Mouse (Mus musculus) heart, embryonic 16.5 days (tissue): ENCODE measurements around the gene Lasp1. TPM values are rescaled to one million over a fixed set of nuclear protein-coding genes. Genes with fewer than 3 reads are reported as not detected.

Source experiments
- ATAC-seq: fragments of 200-750 bp; cut with Nextera tagmentation; replicated peaks from 2 replicates; pipeline ENCODE4 v1.8.0; 2017; ENCODE audit warnings: moderate number of reproducible peaks; ENCODE audit not compliant: insufficient read depth, low FRiP score; ENCODE audit errors: extremely low read depth
- H3K27ac ChIP-seq: fragments of 300-500 bp; sonication (generic); 2 replicates; pipeline ENCODE4 v1.5.1; 2014; ENCODE audit warnings: mild to moderate bottlenecking, low read length, control low read depth, moderate library complexity
- H3K27me3 ChIP-seq: fragments of 300-500 bp; sonication (generic); 2 replicates; pipeline ENCODE4 v1.6.1; 2014; ENCODE audit warnings: low read length, mixed read lengths; ENCODE audit not compliant: control insufficient read depth, insufficient read depth
- H3K36me3 ChIP-seq: fragments of 300-500 bp; sonication (generic); 2 replicates; pipeline ENCODE4 v1.6.1; 2014; ENCODE audit not compliant: control insufficient read depth, insufficient read depth
- H3K4me1 ChIP-seq: fragments of 300-500 bp; sonication (generic); 2 replicates; pipeline ENCODE4 v1.6.1; 2014; ENCODE audit warnings: low read length, mixed read lengths; ENCODE audit not compliant: control insufficient read depth, insufficient read depth
- H3K4me2 ChIP-seq: fragments of 300-500 bp; sonication (generic); 2 replicates; pipeline ENCODE4 v1.6.1; 2014; ENCODE audit warnings: low read depth, mild to moderate bottlenecking, control low read depth, low read length
- H3K4me3 ChIP-seq: fragments of 300-500 bp; sonication (generic); 2 replicates; pipeline ENCODE4 v1.5.1; 2014; ENCODE audit warnings: mild to moderate bottlenecking, control low read depth, low read length
- H3K9ac ChIP-seq: fragments of 300-500 bp; sonication (generic); 2 replicates; pipeline ENCODE4 v1.6.1; 2014; ENCODE audit warnings: low read length, control low read depth
- H3K9me3 ChIP-seq: fragments of 300-500 bp; sonication (generic); replicated peaks from 2 replicates; pipeline ENCODE4 v1.6.1; 2016; ENCODE audit warnings: low read length; ENCODE audit not compliant: control insufficient read depth
- WGBS: fragments of 180-500 bp; shearing (Covaris S2); extraction: QIAGEN DNeasy Blood & Tissue Kit; methylation state at CpG from one replicate; pipeline ENCODE4 v1.1.7; 2014; 5-methylcytosine and 5-hydroxymethylcytosine counted together
- polyA plus RNA-seq: library from polyadenylated mRNA; unstranded; fragments of >200 nt; fragmentation: Nextera tagmentation; extraction: Ambion mirVana; gene quantifications from 2 replicates; pipeline ENCODE4 v1.2.1, GENCODE M21; 2015

Lasp1 gene
- polyA plus RNA-seq, 1 experiment from 2014 or later, result 52.9 TPM

DNA sequence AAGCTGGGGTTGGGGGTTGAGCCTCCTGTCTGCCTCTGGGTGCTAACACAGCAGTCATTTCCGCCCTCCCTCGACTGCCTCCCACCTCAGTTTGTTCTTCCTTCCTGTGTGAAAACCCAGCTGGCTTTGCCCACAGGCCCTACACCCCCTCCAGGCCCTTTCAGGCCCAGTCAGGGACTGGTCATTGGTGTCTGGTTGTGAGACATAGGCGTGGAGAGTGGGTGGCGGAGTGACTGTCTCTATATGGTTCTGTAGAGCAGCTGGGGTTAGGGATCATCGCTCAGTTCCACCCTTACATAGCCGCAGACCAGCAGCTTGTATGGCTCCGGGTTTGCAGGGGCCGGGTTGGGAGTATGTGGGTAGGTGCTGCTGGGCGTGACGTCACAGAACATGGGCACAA is 26.5 kb downstream of the Lasp1 start:
- 76% methylated on average over 10 of the region's 10 CpGs for WGBS
- peaks cover 27% of the 10 kb centered on the region for H3K36me3 ChIP-seq

DNA sequence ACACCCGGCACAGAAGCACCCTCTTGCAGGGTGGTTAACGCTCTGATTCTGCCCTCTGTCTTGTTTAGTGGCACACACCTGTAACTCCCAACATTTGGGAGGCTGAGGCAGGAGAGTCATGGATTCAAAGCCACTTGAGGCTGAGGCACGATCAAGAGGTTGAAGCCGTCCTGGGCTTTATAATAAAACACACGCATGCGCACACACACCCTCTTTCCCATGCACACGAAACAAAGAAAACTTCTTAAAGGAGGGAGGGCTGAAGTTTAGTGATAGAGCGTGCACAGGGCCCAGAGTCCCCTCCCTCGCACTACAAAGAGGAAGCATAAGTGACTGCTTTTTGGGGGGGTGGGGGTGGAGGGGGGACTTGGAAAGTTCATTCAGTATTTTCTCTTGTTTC is 27.2 kb downstream of the Lasp1 start:
- WGBS, result 81% methylated on average over 9 of the region's 9 CpGs
- Histone ChIP-seq H3K4me1 (peaks cover 18% of the 10 kb centered on the region), H3K4me3 (no peak overlapping the region), H3K27ac (no peak overlapping the region), H3K9ac (no peak overlapping the region), H3K4me2 (no peak overlapping the region), H3K36me3 (peaks cover 27% of the 10 kb centered on the region), H3K9me3 (no peaks in the 10 kb centered on the region), H3K27me3 (no peaks in the 10 kb centered on the region)
- ATAC-seq, result no peak

More for the DNA sequence above, 26.5 kb downstream of the Lasp1 start:
- H3K9me3 ChIP-seq, result no peaks in the 10 kb centered on the region
- H3K27me3 ChIP-seq, result no peaks in the 10 kb centered on the region
- H3K9ac ChIP-seq, result no peak overlapping the region
- H3K4me3 ChIP-seq, result no peak overlapping the region
- H3K4me1 ChIP-seq, result peaks cover 25% of the 10 kb centered on the region
- H3K4me2 ChIP-seq, result no peak overlapping the region
- ATAC-seq, result no peak
- 0 out of 2 replicates have a peak overlapping the region, but pooled peaks have one; percentile 39 for H3K27ac ChIP-seq

DNA sequence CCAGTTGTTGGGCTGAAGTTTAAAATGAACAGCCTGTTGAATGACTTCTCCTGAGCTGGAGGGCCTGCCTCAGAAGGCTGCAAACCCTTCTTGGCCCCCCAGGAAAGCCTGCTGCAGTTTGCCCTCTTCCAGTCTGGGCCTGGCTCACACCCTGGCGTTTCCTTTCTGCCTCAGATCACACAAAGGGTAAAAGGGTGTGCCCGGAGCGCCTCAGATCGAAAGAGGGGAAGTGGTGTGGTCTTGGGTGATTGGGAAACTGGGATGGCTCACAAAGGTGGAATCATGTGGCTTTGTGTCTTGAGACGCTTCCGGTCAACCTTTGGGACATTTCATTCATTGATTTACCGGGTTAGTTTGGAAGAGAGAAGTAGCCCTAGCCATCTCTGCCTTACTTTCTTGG is 27.6 kb downstream of the Lasp1 start:
- 67% methylated on average over 7 of the region's 7 CpGs for WGBS
- Histone ChIP-seq H3K36me3 (peaks cover 27% of the 10 kb centered on the region), H3K4me3 (no peak overlapping the region), H3K27me3 (no peaks in the 10 kb centered on the region), H3K4me1 (peaks cover 14% of the 10 kb centered on the region), H3K9ac (no peak overlapping the region), H3K27ac (no peak overlapping the region), H3K4me2 (no peak overlapping the region), H3K9me3 (no peaks in the 10 kb centered on the region)
- ATAC-seq, result no peak

DNA sequence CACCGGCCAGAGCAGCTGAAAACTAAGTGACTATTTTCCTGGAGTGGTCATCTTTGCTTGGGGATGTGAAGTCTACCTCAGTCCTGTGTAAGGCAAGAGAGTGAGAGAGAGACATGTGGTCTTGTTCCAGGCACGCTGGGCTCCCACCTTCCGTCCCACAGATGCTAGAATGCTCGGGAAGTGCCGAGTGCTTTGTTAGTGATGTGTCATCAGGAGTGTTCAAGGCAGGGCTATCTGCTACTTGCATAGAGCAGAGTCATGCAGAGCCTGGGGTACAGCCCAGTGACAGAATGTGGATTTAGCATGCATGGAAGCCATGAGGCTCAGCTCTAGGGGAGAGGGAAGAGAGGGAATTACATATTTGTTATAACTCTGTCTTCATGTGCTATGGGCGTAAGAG is 28.9 kb downstream of the Lasp1 start:
- Histone ChIP-seq H3K4me1 (peaks cover 10% of the 10 kb centered on the region), H3K9ac (no peak overlapping the region), H3K4me3 (no peak overlapping the region), H3K27me3 (no peaks in the 10 kb centered on the region), H3K4me2 (no peak overlapping the region), H3K36me3 (peaks cover 30% of the 10 kb centered on the region), H3K9me3 (no peaks in the 10 kb centered on the region), H3K27ac (no peak overlapping the region)
- WGBS, result 60% methylated on average over 6 of the region's 6 CpGs
- ATAC-seq, result no peak

DNA sequence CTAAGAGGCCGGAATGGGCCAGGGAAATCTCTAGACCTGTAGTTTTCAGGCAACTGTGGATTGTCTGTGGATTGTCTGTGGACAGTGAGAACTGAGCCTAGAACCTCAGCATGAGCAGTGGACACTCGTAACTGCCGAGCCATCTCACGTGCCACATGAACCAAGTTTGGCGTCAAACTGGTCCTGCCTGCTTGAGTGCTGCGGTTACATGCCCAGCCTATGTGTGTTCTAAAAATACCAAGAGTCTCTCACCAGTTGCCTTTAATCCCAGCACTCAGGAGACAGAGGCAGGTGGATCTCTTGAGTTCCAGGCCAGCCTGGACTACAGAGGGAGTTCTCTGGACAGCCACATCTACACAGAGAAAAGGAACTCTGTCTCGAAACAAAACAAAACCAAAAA is 30.6 kb downstream of the Lasp1 start:
- no peaks in the 10 kb centered on the region for H3K27me3 ChIP-seq
- peaks cover 32% of the 10 kb centered on the region for H3K36me3 ChIP-seq
- peaks cover 10% of the 10 kb centered on the region for H3K4me1 ChIP-seq
- no peak overlapping the region for H3K4me2 ChIP-seq
- no peak overlapping the region for H3K4me3 ChIP-seq
- no peak for ATAC-seq
- no peak overlapping the region for H3K27ac ChIP-seq
- H3K9ac ChIP-seq, result no peak overlapping the region
- 76% methylated on average over 7 of the region's 7 CpGs for WGBS
- H3K9me3 ChIP-seq, result no peaks in the 10 kb centered on the region

DNA sequence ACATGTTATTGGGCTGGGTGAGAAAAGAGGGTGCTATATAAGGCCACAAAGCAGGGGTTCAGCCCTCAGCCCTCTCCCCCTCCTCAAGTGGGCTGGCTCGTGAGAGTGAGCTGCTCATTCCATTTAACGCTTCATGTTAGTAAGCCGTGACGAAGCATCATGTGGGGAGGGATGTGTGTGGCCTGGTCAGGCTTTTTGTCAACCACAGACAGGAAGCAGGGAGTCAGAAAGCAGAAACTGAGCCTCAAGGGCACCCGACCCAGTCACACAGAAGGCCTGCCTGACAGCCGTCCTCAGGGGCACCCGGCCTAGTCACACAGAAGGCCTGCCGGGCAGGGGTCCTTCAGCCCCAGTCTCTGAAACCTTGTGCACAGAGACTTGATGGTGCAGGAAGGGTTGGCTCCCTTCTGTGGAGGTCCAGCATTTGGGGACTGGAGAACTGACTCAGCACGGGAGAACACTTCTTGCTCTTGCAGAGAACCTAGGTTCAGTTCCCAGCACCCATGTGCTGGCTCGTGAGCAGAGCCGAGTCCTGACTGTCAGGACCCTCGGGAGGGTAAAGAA is 31.2 kb downstream of the Lasp1 start:
- Histone ChIP-seq H3K27ac (no peak overlapping the region), H3K4me3 (no peak overlapping the region), H3K4me1 (peaks cover 6% of the 10 kb centered on the region), H3K36me3 (peaks cover 36% of the 10 kb centered on the region), H3K9me3 (no peaks in the 10 kb centered on the region), H3K27me3 (no peaks in the 10 kb centered on the region), H3K4me2 (no peak overlapping the region), H3K9ac (no peak overlapping the region)
- ATAC-seq, result no peak
- WGBS, result 78% methylated on average over 12 of the region's 12 CpGs

DNA sequence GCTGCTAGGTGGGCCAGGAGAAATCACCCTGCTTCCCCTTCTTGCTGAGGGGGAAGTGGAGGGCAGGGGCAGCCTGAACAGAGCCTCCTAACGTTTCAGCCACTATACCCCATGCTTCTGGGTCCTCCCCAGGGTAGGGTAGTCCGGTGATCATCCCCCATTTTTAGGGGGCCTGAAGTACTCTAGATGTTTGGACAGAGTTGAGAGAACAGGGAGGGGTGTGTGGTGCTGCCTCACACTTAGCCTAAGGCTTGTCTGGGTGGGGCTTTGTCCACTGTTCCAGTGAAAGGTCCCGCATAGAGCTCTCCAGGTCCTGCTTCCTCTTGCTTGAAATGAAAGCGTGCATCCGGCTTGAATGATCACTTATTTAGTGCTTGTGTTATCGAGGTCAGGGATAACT is 31.7 kb downstream of the Lasp1 start:
- Histone ChIP-seq H3K9ac (no peak overlapping the region), H3K4me3 (no peak overlapping the region), H3K4me1 (peaks cover 3% of the 10 kb centered on the region), H3K27me3 (no peaks in the 10 kb centered on the region), H3K27ac (no peak overlapping the region), H3K4me2 (no peak overlapping the region), H3K9me3 (no peaks in the 10 kb centered on the region), H3K36me3 (peaks cover 34% of the 10 kb centered on the region)
- 81% methylated on average over 6 of the region's 6 CpGs for WGBS
- no peak for ATAC-seq

DNA sequence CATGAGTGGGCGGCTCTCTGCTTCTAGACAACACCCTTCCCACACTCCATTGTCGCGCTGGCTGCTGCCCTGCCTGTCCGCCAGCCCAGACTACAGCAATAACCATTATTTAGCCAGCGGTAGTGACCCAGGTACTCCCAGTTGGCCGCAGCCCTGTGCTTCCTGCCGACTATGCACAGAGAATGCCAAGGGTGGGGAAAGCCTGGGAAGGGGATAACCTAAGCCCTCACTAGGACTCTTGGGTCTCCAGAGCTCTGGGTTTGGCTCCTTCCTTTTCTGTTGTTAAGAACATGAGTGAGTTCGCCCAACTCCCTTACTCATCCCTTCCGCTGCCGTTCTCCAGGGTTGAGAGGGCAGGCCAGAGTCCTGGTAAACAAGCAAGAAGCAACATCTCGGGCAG is 33.2 kb downstream of the Lasp1 start:
- no peaks in the 10 kb centered on the region for H3K27me3 ChIP-seq
- peaks cover 7% of the 10 kb centered on the region for H3K4me1 ChIP-seq
- ATAC-seq, result no peak
- no peaks in the 10 kb centered on the region for H3K9me3 ChIP-seq
- no peak overlapping the region for H3K4me3 ChIP-seq
- peaks cover 31% of the 10 kb centered on the region for H3K36me3 ChIP-seq
- 82% methylated on average over 11 of the region's 11 CpGs for WGBS
- no peak overlapping the region for H3K27ac ChIP-seq
- no peak overlapping the region for H3K4me2 ChIP-seq
- H3K9ac ChIP-seq, result no peak overlapping the region

DNA sequence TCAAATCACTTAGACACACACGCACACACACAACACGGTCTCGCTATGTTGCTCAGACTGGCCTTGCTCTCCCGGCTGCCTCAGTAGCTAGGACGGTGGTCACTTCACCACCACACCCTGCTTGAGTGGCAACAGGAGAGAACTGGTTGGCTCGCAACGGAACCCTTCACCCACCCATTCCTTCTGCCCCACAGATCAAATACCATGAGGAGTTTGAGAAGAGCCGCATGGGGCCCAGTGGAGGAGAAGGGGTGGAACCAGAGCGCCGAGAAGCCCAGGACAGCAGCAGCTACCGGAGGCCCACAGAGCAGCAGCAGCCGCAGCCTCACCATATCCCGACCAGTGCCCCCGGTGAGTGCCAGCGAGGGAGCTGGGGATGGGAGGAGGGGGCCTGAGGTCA is 34.6 kb downstream of the Lasp1 start:
- Histone ChIP-seq H3K9me3 (no peaks in the 10 kb centered on the region), H3K4me2 (no peak overlapping the region), H3K4me1 (peaks cover 7% of the 10 kb centered on the region; the same call in 1 of the 2 replicates), H3K4me3 (no peak overlapping the region), H3K27me3 (no peaks in the 10 kb centered on the region), H3K9ac (no peak overlapping the region), H3K27ac (no peak overlapping the region), H3K36me3 (peaks cover 25% of the 10 kb centered on the region)
- ATAC-seq, result no peak
- WGBS, result 86% methylated on average over 15 of the region's 15 CpGs
